In genomic region chr3:113169000-113169399, GRCm38 (mm10) we compare ENCODE assay signal across 21 mouse cellular contexts.
DNase-seq lines count a peak whose midpoint lies in the region; ATAC-seq and TF ChIP-seq lines count a peak whose summit lies in the region.
"Had no signal": no experiment of that assay in that cellular context is flagged by ENCODE, and none has a peak within 500 bp of the region (broad histone marks: within the 10 kb centered on the region; RNA-seq: fewer than 3 reads in every experiment).

No protein-coding gene starts in this region.

- no peak overlapping the region for H3K27ac ChIP-seq in forebrain, embryonic 16.5 days (ENCODE audit: low read length)
- H3K27ac ChIP-seq in forebrain, embryonic 12.5 days, result no peak overlapping the region
- no peak overlapping the region for H3K27ac ChIP-seq in stomach, postnatal 0 days (replicated peaks)
- H3K27ac ChIP-seq: heart, adult 2 months; heart, embryonic 13.5 days; hindbrain, embryonic 12.5 days; limb, embryonic 13.5 days; liver, embryonic 15.5 days; neural tube, embryonic 15.5 days had no signal

- no peak for TF ChIP-seq EP300 in stomach, postnatal 0 days (optimal IDR thresholded peaks at IDR 0.05)

- H3K4me2 ChIP-seq in forebrain, embryonic 16.5 days (ENCODE audit: low read length), result no peak overlapping the region
- no peak overlapping the region for H3K4me2 ChIP-seq in forebrain, embryonic 12.5 days
- no peak overlapping the region for H3K4me2 ChIP-seq in stomach, postnatal 0 days (replicated peaks; ENCODE audit: low read depth)
- H3K4me2 ChIP-seq: heart, embryonic 13.5 days; hindbrain, embryonic 12.5 days; limb, embryonic 13.5 days; liver, embryonic 15.5 days; neural tube, embryonic 15.5 days had no signal

- no peak overlapping the region for H3K9ac ChIP-seq in forebrain, embryonic 16.5 days (replicated peaks; ENCODE audit: low read depth, low read length)
- no peak overlapping the region for H3K9ac ChIP-seq in forebrain, embryonic 12.5 days
- H3K9ac ChIP-seq in stomach, postnatal 0 days (ENCODE audit: low read length), result no peak overlapping the region
- H3K9ac ChIP-seq: heart, embryonic 13.5 days; hindbrain, embryonic 12.5 days; limb, embryonic 13.5 days; liver, embryonic 15.5 days; neural tube, embryonic 15.5 days had no signal

- H3K9me3 ChIP-seq in forebrain, embryonic 16.5 days (ENCODE audit: control insufficient read depth, low read length), result no peaks in the 10 kb centered on the region
- no peaks in the 10 kb centered on the region for H3K9me3 ChIP-seq in forebrain, embryonic 12.5 days
- H3K9me3 ChIP-seq in stomach, postnatal 0 days (ENCODE audit: control insufficient read depth, low read length), result no peaks in the 10 kb centered on the region
- H3K9me3 ChIP-seq: heart, embryonic 13.5 days; hindbrain, embryonic 12.5 days; limb, embryonic 13.5 days; liver, embryonic 15.5 days; neural tube, embryonic 15.5 days had no signal

- no peaks in the 10 kb centered on the region for H3K4me1 ChIP-seq in forebrain, embryonic 16.5 days (replicated peaks; ENCODE audit: control insufficient read depth, insufficient read depth, low read length)
- H3K4me1 ChIP-seq in forebrain, embryonic 12.5 days, result no peaks in the 10 kb centered on the region
- no peaks in the 10 kb centered on the region for H3K4me1 ChIP-seq in stomach, postnatal 0 days (replicated peaks; ENCODE audit: control insufficient read depth, insufficient read depth)
- H3K4me1 ChIP-seq: heart, embryonic 13.5 days; hindbrain, embryonic 12.5 days; limb, embryonic 13.5 days; liver, embryonic 15.5 days; neural tube, embryonic 15.5 days had no signal

- 50% methylated on average over 3 of the region's 3 CpGs for WGBS in forebrain, embryonic 16.5 days
- WGBS in forebrain, embryonic 12.5 days, result 52% methylated on average over 3 of the region's 3 CpGs
- 51% methylated on average over 3 of the region's 3 CpGs for WGBS in stomach, postnatal 0 days

- peak; percentile 49; the same call in 1 of the 2 replicates for ATAC-seq in forebrain, embryonic 16.5 days
- no peak for ATAC-seq in forebrain, embryonic 12.5 days (ENCODE audit: low FRiP score)
- no peak for ATAC-seq in stomach, postnatal 0 days (ENCODE audit: low FRiP score, low TSS enrichment)
- ATAC-seq: inflammation-experienced regulatory T-cells, adult 6 months had no signal

- DNase-seq in left cerebral cortex, postnatal 25 days (ENCODE audit: low spot score in 2 of 2), result peak; percentile 1 to 2
- DNase-seq in left cerebral cortex, postnatal 10 days (ENCODE audit: extremely low spot score in 1 of 2, low spot score in 2 of 2), result no peak
- peak; percentile 4 for DNase-seq in adipocyte (ENCODE audit: low spot score)
- no peak for DNase-seq in stomach, postnatal 0 days (ENCODE audit: low spot score)
- no peak for DNase-seq in heart, postnatal 10 days
- DNase-seq: adrenal gland, adult 8-10 months; cerebellum, adult 2 months; cerebellum, postnatal 25 days; gastrocnemius, postnatal 36 days; heart, adult 2 months; kidney, adult 18-20 months; lung, postnatal 4 days; right cerebral cortex, adult 18-20 months had no signal

- peak; percentile 45 for TF ChIP-seq CTCF in stomach, postnatal 0 days (IDR thresholded peaks at IDR 0.05; ENCODE audit: low read depth)

- intact Hi-C loops in left cerebral cortex, postnatal 25 days (cut with DNase I), result no loop called here
- intact Hi-C loops in left cerebral cortex, postnatal 10 days (cut with DNase I), result no loop called here
- intact Hi-C loops in heart, postnatal 10 days (cut with DNase I), result no loop called here

- H3K4me3 ChIP-seq in forebrain, embryonic 16.5 days (replicated peaks; ENCODE audit: low read length), result no peak overlapping the region
- H3K4me3 ChIP-seq in forebrain, embryonic 12.5 days (replicated peaks), result no peak overlapping the region
- no peak overlapping the region for H3K4me3 ChIP-seq in stomach, postnatal 0 days (ENCODE audit: low read depth, low read length)
- H3K4me3 ChIP-seq: heart, adult 2 months; heart, embryonic 13.5 days; hindbrain, embryonic 12.5 days; limb, embryonic 13.5 days; liver, embryonic 15.5 days; neural tube, embryonic 15.5 days had no signal

- no peaks in the 10 kb centered on the region for H3K27me3 ChIP-seq in forebrain, embryonic 16.5 days (replicated peaks; ENCODE audit: control insufficient read depth, insufficient read depth, low read length)
- no peaks in the 10 kb centered on the region for H3K27me3 ChIP-seq in forebrain, embryonic 12.5 days
- H3K27me3 ChIP-seq in stomach, postnatal 0 days (ENCODE audit: control insufficient read depth, insufficient read depth, low read length), result no peaks in the 10 kb centered on the region
- H3K27me3 ChIP-seq: heart, embryonic 13.5 days; hindbrain, embryonic 12.5 days; limb, embryonic 13.5 days; liver, embryonic 15.5 days; neural tube, embryonic 15.5 days had no signal

- H3K36me3 ChIP-seq in forebrain, embryonic 16.5 days (ENCODE audit: control insufficient read depth, insufficient read depth), result no peaks in the 10 kb centered on the region
- H3K36me3 ChIP-seq in forebrain, embryonic 12.5 days (replicated peaks), result no peaks in the 10 kb centered on the region
- H3K36me3 ChIP-seq in stomach, postnatal 0 days (ENCODE audit: control insufficient read depth, insufficient read depth, low read length), result no peaks in the 10 kb centered on the region
- H3K36me3 ChIP-seq: heart, embryonic 13.5 days; hindbrain, embryonic 12.5 days; limb, embryonic 13.5 days; liver, embryonic 15.5 days; neural tube, embryonic 15.5 days had no signal

Comparison
In these comparisons a context has a peak if more than half of its experiments do, and no peak if none do; other contexts are left out.
1. DNase-seq: peak in left cerebral cortex, postnatal 25 days (2 of 2) and adipocyte (single experiment); none in left cerebral cortex, postnatal 10 days (0 of 2), stomach, postnatal 0 days (single experiment) and heart, postnatal 10 days (0 of 2).